Mouse (Mus musculus): ENCODE measurements around the gene Igf1r.

DNA sequence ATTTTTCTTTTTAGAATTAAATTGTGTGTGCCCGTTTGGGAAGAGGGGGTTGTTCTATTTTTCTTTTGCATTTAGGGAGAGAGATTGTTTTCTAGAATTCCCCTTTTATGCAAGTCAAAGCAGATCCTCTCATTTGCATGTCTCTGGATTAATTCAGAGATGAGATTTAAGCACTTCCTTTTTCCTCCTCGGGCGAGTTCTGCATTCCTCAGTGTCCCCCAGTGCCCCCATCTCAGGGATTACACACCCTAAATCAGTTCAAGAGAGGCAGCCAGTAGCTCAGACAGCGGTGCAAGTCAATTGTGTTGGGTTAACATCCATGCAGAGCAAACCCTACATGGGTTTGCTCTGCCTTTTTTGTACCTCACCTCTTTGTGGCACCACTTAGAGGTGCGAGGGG is 261.2 kb downstream of the Igf1r start:
- TF ChIP-seq CTCF (IDR thresholded peaks at IDR 0.05) (no peak), EP300 (IDR thresholded peaks at IDR 0.05) (no peak)
